Mouse (Mus musculus): ENCODE data around the gene Zpbp2.

The Zpbp2 gene

GRCm38 (mm10) chr11:98590548-98591445, 39.9 kb downstream of the Zpbp2 start:
- WGBS = 66% methylated on average over 19 of the region's 19 CpGs

GRCm38 (mm10) chr11:98595021-98595420, 44.1 kb downstream of the Zpbp2 start:
- WGBS = 78% methylated on average over 6 of the region's 6 CpGs

- WGBS = 83% methylated on average over 10 of the region's 10 CpGs
These were observed 44.6 kb downstream of the Zpbp2 start for GRCm38 (mm10) chr11:98595473-98595872.

- 79% methylated on average over 3 of the region's 3 CpGs for WGBS
These were observed 45.1 kb downstream of the Zpbp2 start for GRCm38 (mm10) chr11:98595955-98596354.

GRCm38 (mm10) chr11:98597363-98597762, 46.5 kb downstream of the Zpbp2 start:
- WGBS = 29% methylated on average over 6 of the region's 6 CpGs

GRCm38 (mm10) chr11:98597991-98598390, 47.1 kb downstream of the Zpbp2 start, which contains the start of gene Lrrc3c:
TSS of gene Lrrc3c (plus strand) at chr11:98598291.
- 89% methylated on average over 8 of the region's 8 CpGs for WGBS

GRCm38 (mm10) chr11:98598851-98599290, 48.0 kb downstream of the Zpbp2 start:
- WGBS = 27% methylated on average over 18 of the region's 18 CpGs

GRCm38 (mm10) chr11:98599291-98599690, 48.4 kb downstream of the Zpbp2 start:
- 33% methylated on average over 18 of the region's 18 CpGs for WGBS

GRCm38 (mm10) chr11:98602090-98602690, 51.3 kb downstream of the Zpbp2 start:
- 6% methylated on average over 20 of the region's 20 CpGs for WGBS

- WGBS = 88% methylated on average over 2 of the region's 2 CpGs
These were observed 53.1 kb downstream of the Zpbp2 start for GRCm38 (mm10) chr11:98603953-98604352.

GRCm38 (mm10) chr11:98604911-98605310, 54.0 kb downstream of the Zpbp2 start:
- WGBS = 80% methylated on average over 6 of the region's 6 CpGs

GRCm38 (mm10) chr11:98606763-98607162, 55.9 kb downstream of the Zpbp2 start:
- WGBS = 3% methylated on average over 3 of the region's 3 CpGs

All from cerebral cortex, adult 2 months (tissue).